Mouse (Mus musculus) layer of hippocampus, adult 11-12 months (tissue): Measurements from ENCODE around the gene Nudt7.

Source experiments
- DNase-seq: peaks from one replicate; pipeline ENCODE4 v3.0.0; 2022; ENCODE audit warnings: low spot score

The Nudt7 gene

GRCm38 (mm10) chr8:114143645-114144290 lies 10.4 kb downstream of the Nudt7 start:
- DNase-seq: no peak

DNA sequence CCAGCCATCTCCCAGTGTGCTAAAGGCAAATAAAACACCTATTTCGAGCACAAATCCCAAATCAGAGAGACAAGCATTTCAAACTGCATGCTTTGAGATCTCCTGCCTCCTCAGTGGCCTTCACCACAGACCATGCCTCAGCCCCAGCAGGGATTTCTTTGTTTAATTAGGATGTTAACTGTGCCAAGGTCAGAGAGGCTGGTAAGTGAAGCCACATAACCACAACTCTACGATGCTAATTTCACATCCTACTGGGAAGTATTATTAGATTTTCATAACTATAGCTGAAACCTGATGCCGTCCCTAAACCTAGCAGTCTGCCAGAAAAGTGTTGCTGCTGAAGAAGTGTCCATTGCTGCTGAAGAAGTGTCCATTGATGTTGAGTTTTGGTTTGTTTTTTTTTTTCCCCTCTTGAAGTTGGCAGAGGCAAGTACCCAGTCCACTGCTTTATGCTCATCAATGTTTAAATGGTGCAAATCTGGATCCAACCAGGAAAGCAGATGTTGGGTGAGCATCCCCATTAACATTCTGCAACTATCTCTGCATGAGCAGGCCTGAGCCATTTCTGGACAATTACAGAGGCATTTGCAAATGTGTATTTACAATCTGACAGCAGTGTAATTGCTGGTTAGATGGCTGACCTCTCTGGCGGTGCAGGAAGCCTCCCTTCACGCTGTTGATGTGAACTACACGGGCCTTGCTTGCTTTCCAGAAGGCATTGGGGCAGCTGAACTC lies 20.1 kb downstream of the Nudt7 start:
- DNase-seq: no peak

GRCm38 (mm10) chr8:114158586-114158985 lies 25.2 kb downstream of the Nudt7 start:
- no peak for DNase-seq

GRCm38 (mm10) chr8:114159666-114160065 lies 26.3 kb downstream of the Nudt7 start:
- DNase-seq: no peak

DNA sequence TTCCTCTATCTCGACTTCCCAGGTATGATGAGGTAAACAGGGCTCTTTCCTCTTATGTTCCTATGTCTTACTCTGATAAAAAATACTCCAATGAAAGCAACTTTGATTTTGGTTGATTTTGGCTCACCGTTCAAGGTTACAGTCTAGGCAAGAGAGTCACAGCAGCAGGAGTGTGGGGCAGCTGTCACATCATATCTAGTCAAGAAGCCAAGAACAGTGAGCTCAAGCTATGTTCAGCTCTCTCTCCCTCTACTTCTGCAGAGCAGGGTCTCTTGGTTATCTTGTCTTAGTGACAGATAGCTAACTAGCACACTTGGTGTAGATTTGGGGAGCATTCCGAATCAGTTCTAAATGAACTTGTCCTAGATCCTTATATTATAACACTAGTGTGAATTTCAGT lies 30.5 kb downstream of the Nudt7 start:
- DNase-seq: no peak

GRCm38 (mm10) chr8:114164444-114165096 lies 31.2 kb downstream of the Nudt7 start:
- no peak for DNase-seq

DNA sequence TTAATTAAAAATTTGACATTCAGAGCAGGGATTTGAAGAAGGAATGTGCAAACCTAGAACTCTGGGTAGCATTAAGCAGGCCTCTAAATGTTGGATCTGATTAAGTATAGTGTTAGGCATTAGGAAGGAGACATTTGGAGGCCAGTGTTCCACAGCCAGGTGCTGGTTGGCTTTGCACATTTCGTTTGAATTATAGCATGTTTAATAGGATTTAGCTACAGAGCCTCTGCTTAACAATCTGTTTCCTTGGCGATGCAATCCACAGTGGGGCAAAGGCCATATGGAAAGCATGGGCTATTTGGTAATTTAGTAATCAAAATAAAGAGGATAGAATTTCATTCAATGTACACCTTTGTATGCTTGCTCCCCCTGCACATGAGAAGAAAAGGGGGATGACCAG lies 32.4 kb downstream of the Nudt7 start:
- no peak for DNase-seq

GRCm38 (mm10) chr8:114176721-114177120 lies 43.4 kb downstream of the Nudt7 start:
- DNase-seq: no peak

GRCm38 (mm10) chr8:114193334-114193733 lies 60.0 kb downstream of the Nudt7 start:
- no peak for DNase-seq

GRCm38 (mm10) chr8:114198990-114199389 lies 65.6 kb downstream of the Nudt7 start:
- DNase-seq: no peak
